In genomic region chr3:91964543-91964942, GRCm38 (mm10) we compare ENCODE assay signal across 9 mouse cellular contexts. TPM values are rescaled to one million over a fixed set of nuclear protein-coding genes. Genes with fewer than 3 reads are reported as not detected.
"Had no signal": no experiment of that assay in that cellular context is flagged by ENCODE, and none has a peak within 500 bp of the region (broad histone marks: within the 10 kb centered on the region; RNA-seq: fewer than 3 reads in every experiment).

No protein-coding gene starts in this region.

RNA-seq across cellular contexts. Expression of gene Pglyrp3, which starts 49.8 kb away (rescaled TPM):
- total RNA-seq: neutrophil, adult 5-6 weeks had no signal
- polyA plus RNA-seq: neural tube, embryonic 13.5 days; neural tube, embryonic 14.5 days; neural tube, embryonic 15.5 days; small intestine, adult 2 months; spleen, adult 2 months; stomach, embryonic 14.5 days; thymus, postnatal 0 days; urinary bladder, adult 2 months had no signal
